Mouse (Mus musculus) intestine, embryonic 16.5 days (tissue): ENCODE data around the gene Lgalsl. TPM values are rescaled to one million over a fixed set of nuclear protein-coding genes. Genes with fewer than 3 reads are reported as not detected.

Experiments used
- ATAC-seq: fragments of 200-750 bp; cut with Nextera tagmentation; 2 replicates; pipeline ENCODE4 v1.8.0; 2017; ENCODE audit warnings: moderate TSS enrichment, moderate library complexity
- H3K27ac ChIP-seq: fragments of 300-500 bp; sonication (generic); 2 replicates; pipeline ENCODE4 v1.5.1; 2014; ENCODE audit warnings: mild to moderate bottlenecking, low read length
- H3K27me3 ChIP-seq: fragments of 300-500 bp; sonication (generic); replicated peaks from 2 replicates; pipeline ENCODE4 v1.6.1; 2014; ENCODE audit warnings: low read length, control low read depth, mixed read lengths; ENCODE audit not compliant: control insufficient read depth, insufficient read depth
- H3K36me3 ChIP-seq: fragments of 300-500 bp; sonication (generic); 2 replicates; pipeline ENCODE4 v1.6.1; 2014; ENCODE audit warnings: low read length, control low read depth; ENCODE audit not compliant: control insufficient read depth, insufficient read depth
- H3K4me1 ChIP-seq: fragments of 300-500 bp; sonication (generic); 2 replicates; pipeline ENCODE4 v1.6.1; 2014; ENCODE audit warnings: low read length, control low read depth, mixed read lengths; ENCODE audit not compliant: control insufficient read depth, insufficient read depth
- H3K4me2 ChIP-seq: fragments of 300-500 bp; sonication (generic); 2 replicates; pipeline ENCODE4 v1.6.1; 2014; ENCODE audit warnings: low read depth, low read length, control low read depth
- H3K4me3 ChIP-seq: fragments of 300-500 bp; sonication (generic); 2 replicates; pipeline ENCODE4 v1.5.1; 2014; ENCODE audit warnings: mild to moderate bottlenecking, low read length
- H3K9ac ChIP-seq: fragments of 300-500 bp; sonication (generic); 2 replicates; pipeline ENCODE4 v1.6.1; 2014; ENCODE audit warnings: low read depth, low read length
- H3K9me3 ChIP-seq: fragments of 300-500 bp; sonication (generic); 2 replicates; pipeline ENCODE4 v1.6.1; 2016; ENCODE audit warnings: low read length, control low read depth; ENCODE audit not compliant: control insufficient read depth
- WGBS: fragments of 180-500 bp; shearing (Covaris S2); extraction: QIAGEN DNeasy Blood & Tissue Kit; methylation state at CpG from one replicate; pipeline ENCODE4 v1.1.7; 2014; 5-methylcytosine and 5-hydroxymethylcytosine counted together
- polyA plus RNA-seq: library from polyadenylated mRNA; unstranded; fragments of >200 nt; fragmentation: Nextera tagmentation; extraction: Ambion mirVana; gene quantifications from 2 replicates; pipeline ENCODE4 v1.2.1, GENCODE M21; 2015

Gene Lgalsl
- 24.0 and 24.3 TPM in 2 replicates for polyA plus RNA-seq

- H3K4me1 ChIP-seq, result peaks cover 20% of the 10 kb centered on the region
- 0 out of 2 replicates have a peak, but pooled peaks cover 3% of the 10 kb centered on the region for H3K27me3 ChIP-seq
- H3K4me3 ChIP-seq, result peak within 1 kb of the TSS; percentile 92
- no peaks in the 10 kb centered on the region for H3K9me3 ChIP-seq
- 0 out of 2 replicates have a peak, but pooled peaks cover 4% of the 10 kb centered on the region for H3K36me3 ChIP-seq
- WGBS, result under 1% methylated on average over 93 of the region's 102 CpGs
- peak within 1 kb of the TSS; percentile 79 for H3K4me2 ChIP-seq
- H3K9ac ChIP-seq, result peak within 1 kb of the TSS; percentile 98
- H3K27ac ChIP-seq, result peak within 1 kb of the TSS; percentile 95
- ATAC-seq, result peak; percentile 93
Measured at GRCm38 (mm10) chr11:20830686-20831505, at the start of gene Lgalsl. TSS of gene Lgalsl (minus strand) at chr11:20831056.

GRCm38 (mm10) chr11:20878644-20879043 is 47.8 kb upstream of the Lgalsl start:
- 87% methylated on average over 5 of the region's 5 CpGs for WGBS
- peak; percentile 74 for ATAC-seq
- no peaks in the 10 kb centered on the region for H3K27me3 ChIP-seq

GRCm38 (mm10) chr11:20877578-20878096 is 46.8 kb upstream of the Lgalsl start:
- ATAC-seq, result no peak
- H3K4me1 ChIP-seq, result 0 out of 2 replicates have a peak, but pooled peaks cover 4% of the 10 kb centered on the region
- WGBS, result 91% methylated on average over 3 of the region's 3 CpGs
- H3K36me3 ChIP-seq, result no peaks in the 10 kb centered on the region
- no peaks in the 10 kb centered on the region for H3K9me3 ChIP-seq
- no peak overlapping the region for H3K9ac ChIP-seq
- H3K4me2 ChIP-seq, result no peak overlapping the region
- no peaks in the 10 kb centered on the region for H3K27me3 ChIP-seq
- no peak overlapping the region for H3K27ac ChIP-seq
- no peak overlapping the region for H3K4me3 ChIP-seq

More at GRCm38 (mm10) chr11:20878644-20879043, 47.8 kb upstream of the Lgalsl start:
- Histone ChIP-seq H3K4me3 (no peak overlapping the region), H3K4me1 (0 out of 2 replicates have a peak, but pooled peaks cover 4% of the 10 kb centered on the region), H3K9ac (no peak overlapping the region), H3K27ac (no peak overlapping the region), H3K9me3 (no peaks in the 10 kb centered on the region), H3K4me2 (no peak overlapping the region), H3K36me3 (no peaks in the 10 kb centered on the region)

- ATAC-seq, result no peak
Measured at GRCm38 (mm10) chr11:20873386-20873785, 42.5 kb upstream of the Lgalsl start.

GRCm38 (mm10) chr11:20872911-20873310 is 42.1 kb upstream of the Lgalsl start:
- no peak overlapping the region for H3K9ac ChIP-seq
- H3K4me1 ChIP-seq, result no peaks in the 10 kb centered on the region
- no peaks in the 10 kb centered on the region for H3K27me3 ChIP-seq
- no peak overlapping the region for H3K4me3 ChIP-seq
- H3K27ac ChIP-seq, result no peak overlapping the region
- WGBS, result 88% methylated on average over 7 of the region's 7 CpGs
- H3K9me3 ChIP-seq, result no peaks in the 10 kb centered on the region
- ATAC-seq, result no peak
- no peak overlapping the region for H3K4me2 ChIP-seq
- H3K36me3 ChIP-seq, result no peaks in the 10 kb centered on the region

More at GRCm38 (mm10) chr11:20873386-20873785, 42.5 kb upstream of the Lgalsl start:
- no peak overlapping the region for H3K27ac ChIP-seq
- 76% methylated on average over 5 of the region's 5 CpGs for WGBS
- H3K27me3 ChIP-seq, result no peaks in the 10 kb centered on the region
- no peak overlapping the region for H3K4me2 ChIP-seq
- H3K4me3 ChIP-seq, result no peak overlapping the region
- no peaks in the 10 kb centered on the region for H3K9me3 ChIP-seq
- H3K9ac ChIP-seq, result no peak overlapping the region
- 0 out of 2 replicates have a peak, but pooled peaks cover under 1% of the 10 kb centered on the region for H3K4me1 ChIP-seq
- H3K36me3 ChIP-seq, result no peaks in the 10 kb centered on the region

- Histone ChIP-seq H3K4me1 (no peaks in the 10 kb centered on the region), H3K9me3 (no peaks in the 10 kb centered on the region), H3K36me3 (no peaks in the 10 kb centered on the region), H3K27me3 (no peaks in the 10 kb centered on the region), H3K4me3 (no peak overlapping the region), H3K4me2 (no peak overlapping the region), H3K27ac (no peak overlapping the region), H3K9ac (no peak overlapping the region)
- ATAC-seq, result no peak
- 75% methylated on average over 2 of the region's 2 CpGs for WGBS
Measured at GRCm38 (mm10) chr11:20872444-20872843, 41.6 kb upstream of the Lgalsl start.

GRCm38 (mm10) chr11:20869927-20870326 is 39.1 kb upstream of the Lgalsl start:
- H3K36me3 ChIP-seq, result no peaks in the 10 kb centered on the region
- H3K27ac ChIP-seq, result no peak overlapping the region
- H3K9me3 ChIP-seq, result no peaks in the 10 kb centered on the region
- no peak overlapping the region for H3K9ac ChIP-seq
- H3K4me2 ChIP-seq, result no peak overlapping the region
- no peaks in the 10 kb centered on the region for H3K4me1 ChIP-seq
- WGBS, result 67% methylated on average over 2 of the region's 2 CpGs
- H3K27me3 ChIP-seq, result no peaks in the 10 kb centered on the region
- no peak overlapping the region for H3K4me3 ChIP-seq
- no peak for ATAC-seq

GRCm38 (mm10) chr11:20865450-20865849 is 34.6 kb upstream of the Lgalsl start:
- no peak overlapping the region for H3K27ac ChIP-seq
- peak; percentile 73 for ATAC-seq
- H3K4me1 ChIP-seq, result no peaks in the 10 kb centered on the region; the same call in 1 of the 2 replicates
- no peak overlapping the region for H3K4me2 ChIP-seq
- H3K36me3 ChIP-seq, result no peaks in the 10 kb centered on the region
- no peaks in the 10 kb centered on the region for H3K27me3 ChIP-seq
- no peak overlapping the region for H3K4me3 ChIP-seq
- WGBS, result 80% methylated on average over 3 of the region's 3 CpGs
- no peak overlapping the region for H3K9ac ChIP-seq
- H3K9me3 ChIP-seq, result no peaks in the 10 kb centered on the region

GRCm38 (mm10) chr11:20864647-20865046 is 33.8 kb upstream of the Lgalsl start:
- Histone ChIP-seq H3K27ac (no peak overlapping the region), H3K36me3 (no peaks in the 10 kb centered on the region), H3K4me2 (no peak overlapping the region), H3K27me3 (no peaks in the 10 kb centered on the region), H3K9ac (no peak overlapping the region), H3K9me3 (no peaks in the 10 kb centered on the region), H3K4me1 (peaks cover 3% of the 10 kb centered on the region; the same call in 1 of the 2 replicates), H3K4me3 (no peak overlapping the region)
- WGBS, result 57% methylated on average over 6 of the region's 6 CpGs
- no peak; the same call in 1 of the 2 replicates for ATAC-seq
